Mouse (Mus musculus): ENCODE results near the gene Adam1b. TPM values are rescaled to one million over a fixed set of nuclear protein-coding genes. Genes with fewer than 3 reads are reported as not detected.

Adam1b gene
- total RNA-seq (2023): not detected

DNA sequence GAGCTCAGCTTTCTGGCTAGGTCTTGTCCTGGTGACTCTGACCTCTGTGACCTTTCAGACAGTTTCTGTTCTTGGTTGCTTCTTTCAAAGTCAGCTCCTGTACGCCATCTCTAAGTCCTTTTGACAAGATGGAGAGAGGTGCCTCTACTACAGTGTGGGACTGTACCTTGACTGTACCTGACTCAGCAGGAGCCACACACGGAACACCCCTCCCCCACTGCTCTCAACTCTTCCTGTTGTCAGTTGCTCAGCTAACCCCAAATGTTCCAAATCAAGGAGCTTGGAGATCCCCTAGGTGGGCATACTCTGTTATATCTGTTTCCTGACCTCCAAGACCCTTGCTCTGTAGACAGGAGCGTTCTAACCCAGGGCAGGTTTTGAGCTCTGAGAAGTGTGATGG, at the start of gene Adam1b:
TSS of gene Adam1b (minus strand) at position 205 of the 400 bp plus-strand sequence.

DNA sequence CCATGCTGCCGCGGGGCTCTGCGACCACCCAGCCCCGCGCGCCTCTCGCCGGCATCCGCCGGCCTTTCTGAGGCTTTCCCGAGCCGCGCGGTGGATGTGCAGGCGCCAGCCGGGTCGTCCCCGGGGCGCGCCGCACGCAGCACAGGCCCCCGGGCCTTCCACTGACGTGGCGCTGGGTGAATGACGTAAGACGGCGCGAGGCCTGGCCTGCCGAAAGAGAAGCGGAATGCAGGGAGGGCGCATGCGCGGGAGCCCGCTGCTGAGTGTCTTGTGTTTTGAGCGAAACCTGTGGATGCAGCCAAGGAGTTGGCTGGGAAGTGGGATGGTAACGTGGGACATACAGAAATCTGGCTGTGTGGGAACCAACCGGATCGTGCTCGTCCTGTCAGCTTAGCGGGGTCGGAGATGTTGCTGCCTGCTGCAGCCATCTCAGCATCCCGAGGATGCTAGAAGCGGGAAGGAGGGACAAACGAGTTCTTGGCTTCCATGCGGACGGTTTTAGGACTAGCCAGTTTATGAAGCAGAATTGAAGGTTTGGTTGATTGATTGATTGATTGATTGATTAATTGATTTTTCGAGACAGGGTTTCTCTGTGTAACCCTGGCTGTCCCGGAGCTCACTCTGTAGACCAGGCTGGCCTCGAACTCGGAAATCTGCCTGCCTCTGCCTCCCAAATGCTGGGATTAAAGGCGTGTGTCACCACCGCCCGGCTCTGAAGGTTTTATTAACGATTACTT, 42.7 kb upstream of the Adam1b start, which contains the start of gene Mapkapk5:
TSS of gene Mapkapk5 (minus strand) at position 113 of the 737 bp plus-strand sequence.

DNA sequence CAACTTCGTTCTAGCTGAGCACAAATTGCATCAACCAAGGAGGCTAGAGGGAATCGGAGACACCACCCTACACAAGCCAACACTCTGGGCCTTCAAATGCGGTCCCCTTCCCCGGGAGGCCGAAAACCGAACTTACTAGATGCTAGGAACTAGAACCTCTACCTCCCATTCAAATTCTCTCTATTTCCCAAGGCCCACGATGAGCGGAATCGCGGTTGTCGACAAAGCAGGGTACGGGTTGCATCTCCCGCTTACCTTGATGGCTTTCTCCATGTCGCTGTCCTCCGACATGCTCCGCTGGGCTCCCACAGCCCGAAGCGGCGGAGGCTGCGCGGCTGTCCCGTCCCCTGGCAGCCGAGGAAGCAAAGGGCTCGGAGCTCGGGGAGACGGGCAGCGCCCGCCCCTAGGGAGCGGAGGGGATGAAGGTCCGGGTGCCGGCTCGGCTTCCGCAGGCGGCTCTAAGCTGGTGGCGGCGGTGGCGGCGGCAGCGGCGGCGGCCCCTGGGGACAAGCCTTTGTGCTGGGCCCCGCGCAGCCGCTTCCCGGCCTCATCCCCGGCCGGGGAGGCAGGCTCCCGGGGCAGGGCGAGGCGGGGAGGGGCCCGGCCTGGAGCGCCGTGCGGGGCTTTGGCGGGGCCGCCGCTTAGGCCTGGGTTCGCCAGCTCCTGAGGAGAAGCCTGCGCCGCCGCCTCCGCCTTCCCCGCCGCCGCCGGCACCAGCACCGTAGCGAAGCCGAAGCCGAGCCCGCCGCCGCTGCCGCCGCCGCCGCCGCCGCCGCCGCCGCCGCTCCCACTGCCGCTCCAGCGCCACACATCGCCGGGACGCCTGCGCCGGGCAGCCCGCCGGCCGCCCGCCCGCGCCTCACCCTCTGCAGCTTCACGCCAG, 41.9 kb upstream of the Adam1b start, which contains the start of the genes Adam1a and Gm42878:
TSS of gene Adam1a (minus strand) at position 573 of the 883 bp plus-strand sequence.
TSS of gene Gm42878 (minus strand) at position 573 of the 883 bp plus-strand sequence.

DNA sequence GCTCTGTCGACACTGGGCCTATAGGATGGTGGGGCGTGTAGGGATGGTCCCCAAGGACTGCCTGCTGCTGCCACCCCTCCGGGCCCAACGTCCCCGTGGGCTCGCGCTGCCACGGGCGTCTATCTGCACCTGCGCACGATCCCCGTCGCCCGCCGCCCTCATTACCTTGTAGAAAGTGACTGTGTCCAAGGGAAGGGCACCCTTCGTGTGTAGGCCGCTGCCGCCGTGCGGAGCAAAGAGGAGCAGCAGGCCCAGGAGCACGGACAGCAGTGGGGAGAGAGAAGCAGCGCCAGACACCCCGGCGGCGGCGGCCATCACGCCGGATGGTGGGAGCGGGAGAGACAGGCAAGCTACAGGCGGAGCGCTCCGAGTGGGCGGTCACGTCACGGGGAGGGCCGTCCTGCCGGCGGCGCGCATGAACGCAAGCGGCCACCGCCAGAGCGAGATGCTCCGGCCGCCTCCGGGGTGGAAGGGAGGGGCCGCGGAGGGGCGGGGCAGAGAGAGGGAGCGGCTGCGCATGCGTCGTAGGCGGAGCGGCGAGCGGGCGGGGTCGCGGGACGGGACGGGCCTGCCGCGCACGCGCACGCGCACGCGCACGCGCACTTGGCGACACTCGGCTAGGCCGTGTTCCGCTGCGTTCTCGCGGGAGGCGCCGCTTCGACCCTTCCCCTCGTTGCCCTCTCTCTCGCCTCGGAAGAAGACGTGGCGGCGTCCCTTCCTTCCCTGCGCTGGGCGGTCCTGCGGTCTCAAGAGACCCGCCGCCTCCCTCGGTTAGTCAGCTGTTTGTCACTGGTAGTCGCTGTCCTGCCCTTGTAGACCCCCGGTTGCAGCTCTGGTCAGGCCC, 51.0 kb downstream of the Adam1b start, which contains the start of gene Erp29:
TSS of gene Erp29 (minus strand) at position 481 of the 844 bp plus-strand sequence.

DNA sequence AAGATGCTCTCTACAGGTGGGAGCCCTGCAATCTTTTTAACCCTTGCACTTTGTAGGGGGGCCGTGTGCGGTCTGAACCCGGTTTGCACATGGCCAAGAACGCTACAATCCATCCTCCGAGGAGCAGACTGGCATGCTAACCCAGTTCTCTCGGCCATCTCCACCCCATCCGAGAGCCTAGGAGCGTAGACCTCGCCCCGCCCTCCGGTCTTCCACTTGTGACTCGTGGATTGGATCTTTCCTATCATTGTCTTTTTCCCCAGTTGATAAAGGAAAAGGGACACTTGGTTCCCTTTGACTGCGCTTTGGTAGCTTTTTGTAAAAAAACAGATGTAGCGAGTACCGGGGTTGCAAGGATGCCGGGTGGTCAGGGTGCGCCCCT, 51.6 kb downstream of the Adam1b start, which contains the start of gene Tmem116:
TSS of gene Tmem116 (plus strand) at position 250 of the 382 bp plus-strand sequence.

Other genes with a start within 250 kb of the Adam1b start
- 100 to 1,000 TPM; 120 to 127 TPM for gene Trafd1, start 117.8 kb downstream of the Adam1b start, total RNA-seq (2023)
- gene Naa25, start 105.5 kb downstream of the Adam1b start, total RNA-seq (2023): 10 to 100 TPM; 11.1 to 12.8 TPM
- gene Tmem116, start 51.5 kb downstream of the Adam1b start, total RNA-seq (2023): 1 to 10 TPM in 1 of 2 experiments, not detected in 1; 1.0 TPM
- gene Erp29, start 50.9 kb downstream of the Adam1b start, total RNA-seq (2023): 100 to 1,000 TPM; 140 to 185 TPM
- gene Adam1a, start 42.0 kb upstream of the Adam1b start, total RNA-seq (2023): 1 to 10 TPM; 2.6 to 2.7 TPM
- not detected for gene Gm42878, start 42.0 kb upstream of the Adam1b start, total RNA-seq (2023)
- gene Mapkapk5, start 42.5 kb upstream of the Adam1b start, total RNA-seq (2023): 10 to 100 TPM; 64.2 to 77.4 TPM
- gene Aldh2, start 90.4 kb upstream of the Adam1b start, total RNA-seq (2023): 100 to 1,000 TPM; 857 to 999 TPM
- gene Acad12, start 115.5 kb upstream of the Adam1b start, total RNA-seq (2023): 1 to 10 TPM; 4.3 to 4.9 TPM
- 1 to 10 TPM; 2.9 to 4.7 TPM for gene Acad10, start 157.1 kb upstream of the Adam1b start, total RNA-seq (2023)
- 10 to 100 TPM; 64.0 to 74.1 TPM for gene Brap, start 157.1 kb upstream of the Adam1b start, total RNA-seq (2023)
- gene Atxn2, start 207.9 kb upstream of the Adam1b start, total RNA-seq (2023): 10 to 100 TPM; 52.6 to 63.8 TPM